Mouse (Mus musculus) embryonic facial prominence, embryonic 13.5 days (tissue): ENCODE measurements at regions not wholly inside any gene's neighbourhood (a gene's known extent, or its start where the extent isn't known, plus 50 kb on each side); places are given as distances from the start of the nearest gene placed in this dataset.
A peak's percentile ranks its signal among the peaks of the same experiment; 100 is the strongest.
"Not testable (repeated sequence)": the region's sequence is repeated elsewhere in the genome, so short reads cannot be mapped to it uniquely, and the experiment has no call there.

Experiments used
- ATAC-seq: fragments of 200-750 bp; cut with Nextera tagmentation; 2 replicates; pipeline ENCODE4 v1.8.0; 2017; ENCODE audit warnings: low read depth; ENCODE audit not compliant: insufficient number of reproducible peaks, insufficient read depth, low FRiP score, low TSS enrichment
- H3K27ac ChIP-seq: fragments of 300-500 bp; sonication (generic); 2 replicates; pipeline ENCODE4 v1.5.1; 2015; ENCODE audit warnings: moderate library complexity, mild to moderate bottlenecking, inconsistent platforms
- H3K27me3 ChIP-seq: fragments of 300-500 bp; sonication (generic); 2 replicates; pipeline ENCODE4 v1.6.1; 2015; ENCODE audit warnings: mild to moderate bottlenecking, inconsistent platforms
- H3K36me3 ChIP-seq: fragments of 300-500 bp; sonication (generic); 2 replicates; pipeline ENCODE4 v1.6.1; 2015; ENCODE audit warnings: mild to moderate bottlenecking, inconsistent platforms
- H3K4me1 ChIP-seq: fragments of 300-500 bp; sonication (generic); 2 replicates; pipeline ENCODE4 v1.6.1; 2015; ENCODE audit warnings: inconsistent platforms
- H3K4me2 ChIP-seq: fragments of 300-500 bp; sonication (generic); 2 replicates; pipeline ENCODE4 v1.6.1; 2015; ENCODE audit warnings: moderate library complexity, mild to moderate bottlenecking, inconsistent platforms
- H3K4me3 ChIP-seq: fragments of 300-500 bp; sonication (generic); 2 replicates; pipeline ENCODE4 v1.5.1; 2015; ENCODE audit warnings: mild to moderate bottlenecking, inconsistent platforms
- H3K9ac ChIP-seq: fragments of 300-500 bp; sonication (generic); 2 replicates; pipeline ENCODE4 v1.6.1; 2015; ENCODE audit warnings: mild to moderate bottlenecking, inconsistent platforms
- H3K9me3 ChIP-seq: fragments of 300-500 bp; sonication (generic); 2 replicates; pipeline ENCODE4 v1.6.1; 2016; ENCODE audit warnings: inconsistent platforms
- WGBS: fragments of 180-500 bp; shearing (Covaris S2); methylation state at CpG from one replicate; pipeline ENCODE4 v1.1.7; 2015; ENCODE audit warnings: mixed read lengths; 5-methylcytosine and 5-hydroxymethylcytosine counted together

DNA sequence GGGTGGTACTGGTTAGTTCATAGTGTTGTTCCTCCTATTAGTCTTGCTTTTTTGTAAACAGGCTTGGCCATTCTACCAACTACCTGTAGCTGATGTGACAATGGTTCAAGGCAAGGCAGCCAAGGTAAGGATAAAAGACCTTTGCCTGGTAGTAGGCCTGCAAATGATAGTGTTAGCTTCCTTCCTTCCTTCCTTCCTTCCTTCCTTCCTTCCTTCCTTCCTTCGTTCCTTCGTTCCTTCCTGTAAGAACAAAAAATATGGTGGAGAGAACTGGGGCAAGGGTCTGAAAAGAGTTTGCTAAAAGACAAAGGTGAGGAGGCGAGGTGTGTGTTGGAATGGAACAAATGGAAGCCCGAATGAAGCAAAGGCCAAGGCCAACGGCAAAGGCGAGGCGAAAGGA is 84.8 kb upstream of the Ezh2 start:
- H3K9ac ChIP-seq, H3K27me3 ChIP-seq, H3K4me3 ChIP-seq, ATAC-seq, H3K4me1 ChIP-seq, H3K27ac ChIP-seq, H3K9me3 ChIP-seq, H3K36me3 ChIP-seq, H3K4me2 ChIP-seq: not testable (repeated sequence)
- 76% methylated on average over 2 of the region's 7 CpGs for WGBS

DNA sequence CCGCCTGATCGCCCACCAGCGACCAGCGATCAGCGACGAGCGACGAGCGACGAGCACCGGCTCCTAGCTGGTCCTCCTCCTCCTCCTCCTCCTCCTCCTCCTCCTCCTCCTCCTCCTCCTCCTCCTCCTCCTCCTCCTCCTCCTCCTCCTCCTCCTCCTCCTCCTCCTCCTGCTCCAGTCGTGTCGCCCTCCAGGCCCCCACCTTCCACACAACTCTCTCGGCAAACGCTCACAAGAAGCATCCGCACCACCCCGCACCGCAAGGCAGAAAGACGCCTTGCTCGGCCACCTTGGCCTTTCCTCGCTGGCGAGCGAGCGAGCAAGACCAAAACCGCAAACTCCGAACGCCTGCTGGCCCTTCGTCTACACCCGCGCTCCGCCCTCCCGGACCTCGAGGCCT is 77.6 kb upstream of the Ezh2 start:
- H3K4me2 ChIP-seq: peak overlapping the region; percentile 48
- not testable (repeated sequence) for H3K36me3 ChIP-seq, H3K9me3 ChIP-seq, ATAC-seq, H3K9ac ChIP-seq, H3K27ac ChIP-seq, H3K4me1 ChIP-seq, H3K27me3 ChIP-seq
- WGBS: 21% methylated on average over 16 of the region's 33 CpGs
- H3K4me3 ChIP-seq: peak overlapping the region; percentile 33

DNA sequence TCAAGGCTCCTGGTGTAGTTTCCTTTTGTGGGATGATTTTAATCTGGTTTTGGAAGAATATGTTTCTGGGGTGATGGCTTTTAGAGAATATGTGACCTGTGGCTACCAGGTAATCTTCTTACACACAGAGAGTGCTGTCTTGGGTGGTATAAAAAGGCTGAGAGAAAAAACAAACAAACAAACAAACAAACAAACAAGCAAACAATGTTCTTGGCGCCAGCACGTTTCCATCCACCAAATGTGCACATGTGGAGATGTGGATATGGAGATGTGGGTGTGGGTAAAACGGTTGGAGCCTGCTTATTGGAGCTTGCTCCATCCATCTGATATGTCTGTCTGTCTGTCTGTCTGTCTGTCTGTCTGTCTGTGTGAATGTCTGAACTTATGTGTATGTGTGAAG is 57.7 kb upstream of the Ezh2 start:
- H3K9me3 ChIP-seq, ATAC-seq, H3K27me3 ChIP-seq, H3K4me1 ChIP-seq, H3K4me2 ChIP-seq, H3K27ac ChIP-seq, H3K36me3 ChIP-seq, H3K4me3 ChIP-seq, H3K9ac ChIP-seq: not testable (repeated sequence)
- WGBS: 53% methylated on average over 3 of the region's 3 CpGs

DNA sequence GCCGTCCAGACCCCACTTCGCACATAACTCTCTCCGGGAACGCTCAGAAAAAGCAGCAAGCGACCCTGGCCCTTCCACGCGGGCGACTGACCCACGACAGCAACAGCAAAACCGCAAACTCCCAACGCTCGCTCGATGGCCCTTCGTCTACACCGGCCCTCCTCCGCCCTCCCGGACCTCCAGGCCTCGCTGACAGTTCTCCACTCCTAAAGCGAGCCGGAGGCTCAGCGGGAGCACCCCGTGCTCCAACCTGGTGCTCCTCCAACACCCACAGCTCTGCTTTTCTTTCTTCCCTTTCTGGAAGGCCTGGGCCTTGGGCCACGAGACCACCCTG is 56.2 kb upstream of the Ezh2 start:
- not testable (repeated sequence) for H3K36me3 ChIP-seq, H3K27me3 ChIP-seq, H3K4me1 ChIP-seq, H3K9me3 ChIP-seq
- H3K4me3 ChIP-seq: peak overlapping the region; percentile 62
- WGBS: 1% methylated on average over 22 of the region's 23 CpGs
- peak overlapping the region; percentile 67; the same call in 1 of the 2 replicates for H3K27ac ChIP-seq
- H3K4me2 ChIP-seq: peak overlapping the region; percentile 64
- ATAC-seq: 0 out of 2 replicates have a peak, but pooled peaks have one; percentile 39
- H3K9ac ChIP-seq: peak overlapping the region; percentile 75

DNA sequence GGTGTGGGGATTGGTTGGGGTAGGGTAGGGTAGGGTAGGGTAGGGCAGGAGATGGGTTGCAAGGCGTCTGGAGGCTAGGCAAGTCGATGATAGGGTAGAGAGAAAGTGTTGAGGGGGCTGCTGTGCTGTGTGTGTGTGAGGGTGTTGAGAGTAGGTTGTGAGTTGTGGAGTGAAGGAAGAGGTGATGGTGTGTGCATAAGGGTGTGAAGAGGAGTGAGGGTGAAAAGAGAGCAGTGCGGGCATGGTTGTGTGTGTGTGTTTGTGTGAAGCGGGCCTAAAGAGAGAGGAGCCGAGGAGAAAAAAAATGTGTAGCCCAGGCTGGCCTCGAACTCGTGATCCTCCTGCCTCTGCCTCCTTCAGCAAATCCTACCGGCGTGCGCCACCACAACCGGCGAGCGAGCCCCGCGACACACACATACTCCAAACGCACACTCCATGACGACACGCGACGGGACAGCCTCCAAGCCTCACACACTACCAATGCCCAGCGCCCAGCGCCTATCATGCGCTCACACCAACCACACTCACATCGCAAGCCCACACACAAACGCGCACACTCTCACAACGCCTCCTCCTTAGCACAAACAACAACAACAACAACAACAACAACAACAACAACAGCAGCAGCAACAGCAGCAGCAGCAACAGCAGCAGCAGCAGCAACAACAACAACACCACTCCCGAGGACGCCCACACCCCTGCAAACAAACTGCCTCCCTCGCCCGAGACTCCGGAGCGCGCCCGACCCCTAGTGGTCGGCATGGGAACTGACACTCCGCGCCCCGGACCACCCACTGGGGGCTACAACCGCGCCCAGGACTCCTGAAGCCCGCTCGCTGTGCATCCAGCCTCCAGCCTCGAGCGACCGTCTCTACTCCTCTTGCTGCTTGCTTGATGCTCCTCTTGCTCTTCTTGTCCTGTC is 55.6 kb upstream of the Ezh2 start:
- H3K4me3 ChIP-seq: peak overlapping the region; percentile 62
- H3K27me3 ChIP-seq: 0 out of 2 replicates have a peak, but pooled peaks cover 4% of the 10 kb centered on the region
- 2% methylated on average over 46 of the region's 46 CpGs for WGBS
- ATAC-seq: peak; percentile 95
- peak overlapping the region; percentile 75 for H3K9ac ChIP-seq
- H3K27ac ChIP-seq: peak overlapping the region; percentile 67; the same call in 1 of the 2 replicates
- H3K36me3 ChIP-seq: no peaks in the 10 kb centered on the region
- H3K9me3 ChIP-seq: no peaks in the 10 kb centered on the region
- peak overlapping the region; percentile 64 for H3K4me2 ChIP-seq
- H3K4me1 ChIP-seq: no peaks in the 10 kb centered on the region

DNA sequence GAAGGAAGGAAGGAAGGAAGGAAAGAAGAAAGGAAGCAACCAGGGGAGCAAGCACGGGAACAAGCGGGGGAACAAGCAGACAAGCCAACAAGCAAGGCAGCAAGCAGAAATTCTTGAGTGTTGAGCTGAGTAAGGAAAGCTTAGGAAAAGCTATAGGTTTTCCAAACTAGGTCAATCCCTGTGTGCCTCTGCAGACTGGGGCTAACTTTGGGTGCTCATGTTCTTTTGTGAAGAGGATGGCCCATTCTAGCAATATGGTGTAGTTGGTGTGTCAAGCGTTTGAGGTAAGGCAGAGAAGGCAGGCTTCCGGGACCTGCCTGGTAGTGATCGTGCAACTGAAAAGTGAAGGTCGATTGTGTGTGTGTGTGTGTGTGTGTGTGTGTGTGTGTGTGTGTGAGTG is 54.8 kb upstream of the Ezh2 start:
- H3K27me3 ChIP-seq: 0 out of 2 replicates have a peak, but pooled peaks cover 4% of the 10 kb centered on the region
- H3K4me1 ChIP-seq: no peaks in the 10 kb centered on the region
- WGBS: 91% methylated on average over 6 of the region's 6 CpGs
- H3K4me3 ChIP-seq: no peak overlapping the region
- no peaks in the 10 kb centered on the region for H3K36me3 ChIP-seq
- no peak overlapping the region for H3K4me2 ChIP-seq
- H3K9ac ChIP-seq: no peak overlapping the region
- no peak for ATAC-seq
- no peaks in the 10 kb centered on the region for H3K9me3 ChIP-seq
- no peak overlapping the region for H3K27ac ChIP-seq

DNA sequence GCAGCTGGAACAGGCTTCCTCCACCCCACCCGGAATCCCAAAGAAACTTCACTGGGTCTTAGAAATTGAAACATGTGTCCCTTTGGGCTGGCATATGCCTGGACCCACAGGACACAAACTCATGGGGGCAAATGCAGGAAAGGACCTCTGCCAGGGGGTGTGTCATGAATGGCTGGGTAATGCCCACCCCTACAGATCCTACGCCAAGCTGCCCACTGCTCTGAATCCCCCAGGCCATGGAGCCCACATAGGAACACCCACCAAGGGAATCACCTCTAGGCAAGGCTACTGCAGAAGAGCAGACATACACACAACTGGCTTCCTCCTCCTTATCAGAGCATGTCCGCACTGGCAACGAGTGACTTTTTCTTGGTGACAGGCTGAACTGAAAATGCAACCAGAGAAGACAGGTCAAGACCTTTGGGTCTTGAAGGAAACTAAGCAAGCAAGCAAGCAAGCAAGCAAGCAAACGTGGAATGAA is 54.4 kb upstream of the Ezh2 start:
- H3K4me2 ChIP-seq: no peak overlapping the region
- no peak overlapping the region for H3K9ac ChIP-seq
- H3K27ac ChIP-seq: no peak overlapping the region
- 0 out of 2 replicates have a peak, but pooled peaks cover 4% of the 10 kb centered on the region for H3K27me3 ChIP-seq
- H3K4me3 ChIP-seq: no peak overlapping the region
- no peaks in the 10 kb centered on the region for H3K9me3 ChIP-seq
- no peaks in the 10 kb centered on the region for H3K36me3 ChIP-seq
- 67% methylated on average over 5 of the region's 5 CpGs for WGBS
- H3K4me1 ChIP-seq: no peaks in the 10 kb centered on the region
- ATAC-seq: no peak

DNA sequence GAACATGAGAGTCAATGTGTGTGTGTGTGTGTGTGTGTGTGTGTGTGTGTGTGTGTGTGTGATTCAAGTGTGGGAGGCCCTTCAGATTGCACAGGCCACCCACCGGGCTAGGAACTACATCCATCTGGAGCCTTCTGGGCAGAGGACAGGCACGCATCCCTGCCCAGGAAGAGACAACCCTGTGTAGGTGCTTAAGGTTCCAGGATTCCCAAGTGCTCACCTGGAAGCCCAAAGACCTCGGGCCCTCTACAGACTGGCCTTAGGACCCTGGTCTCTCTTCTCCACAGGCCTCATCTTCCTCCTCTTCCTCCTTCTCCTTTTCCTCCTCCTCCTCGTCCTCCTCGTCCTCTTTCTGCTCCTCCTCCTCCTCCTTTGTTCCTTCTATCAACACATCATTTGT is 53.8 kb upstream of the Ezh2 start:
- Histone ChIP-seq H3K27me3 (peaks cover 6% of the 10 kb centered on the region; the same call in 1 of the 2 replicates), H3K27ac (no peak overlapping the region), H3K4me2 (no peak overlapping the region), H3K4me1 (no peaks in the 10 kb centered on the region), H3K36me3 (no peaks in the 10 kb centered on the region), H3K9me3 (no peaks in the 10 kb centered on the region), H3K4me3 (no peak overlapping the region), H3K9ac (no peak overlapping the region)
- no peak for ATAC-seq
- WGBS: 75% methylated on average over 5 of the region's 5 CpGs

DNA sequence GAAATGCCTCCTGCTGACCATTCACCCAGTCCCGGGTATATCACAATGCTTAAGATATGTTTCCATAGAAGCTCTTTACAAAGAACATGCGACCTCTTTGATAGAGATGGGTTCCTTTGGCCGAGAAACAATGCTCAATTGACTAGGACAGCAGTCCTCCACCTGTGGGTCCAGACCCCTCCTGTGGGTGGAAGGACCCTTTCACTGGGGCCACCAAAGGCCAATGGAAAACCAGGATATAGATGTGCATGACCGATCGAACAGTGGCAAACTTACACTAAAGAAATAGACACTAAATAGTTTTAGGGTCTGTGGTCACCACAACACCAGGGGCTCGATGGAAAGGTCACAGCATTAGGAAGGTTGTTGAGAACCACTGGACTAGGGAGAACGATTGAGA is 53.2 kb upstream of the Ezh2 start:
- Histone ChIP-seq H3K27ac (no peak overlapping the region), H3K9me3 (no peaks in the 10 kb centered on the region), H3K27me3 (peaks cover 8% of the 10 kb centered on the region; the same call in 1 of the 2 replicates), H3K4me3 (no peak overlapping the region), H3K9ac (no peak overlapping the region), H3K36me3 (no peaks in the 10 kb centered on the region), H3K4me2 (no peak overlapping the region), H3K4me1 (no peaks in the 10 kb centered on the region)
- 88% methylated on average over 7 of the region's 7 CpGs for WGBS
- no peak for ATAC-seq

DNA sequence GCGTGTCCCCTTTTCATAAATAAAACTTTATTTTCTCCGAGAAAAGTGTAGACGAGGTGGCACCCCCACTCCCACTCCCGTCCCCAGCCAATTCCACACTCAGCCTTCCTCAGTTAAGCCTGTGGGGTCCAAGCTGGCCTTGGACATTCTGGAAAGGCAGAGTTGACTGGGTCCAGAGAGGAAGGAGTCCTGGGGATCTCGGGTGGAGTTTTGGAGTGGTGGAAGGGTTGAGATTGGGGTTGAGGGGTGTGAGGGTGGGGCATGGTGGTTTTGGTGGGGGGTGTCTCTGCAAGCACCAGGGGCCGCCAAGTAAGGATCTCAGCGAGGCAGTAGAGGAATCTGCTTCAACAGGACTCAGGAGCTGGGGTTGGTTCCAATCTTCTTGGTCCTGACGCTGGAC is 52.7 kb upstream of the Ezh2 start:
- Histone ChIP-seq H3K27me3 (peaks cover 8% of the 10 kb centered on the region; the same call in 1 of the 2 replicates), H3K4me3 (no peak overlapping the region), H3K4me2 (no peak overlapping the region), H3K9ac (no peak overlapping the region), H3K4me1 (no peaks in the 10 kb centered on the region), H3K9me3 (no peaks in the 10 kb centered on the region), H3K36me3 (no peaks in the 10 kb centered on the region), H3K27ac (no peak overlapping the region)
- 85% methylated on average over 8 of the region's 8 CpGs for WGBS
- no peak for ATAC-seq

DNA sequence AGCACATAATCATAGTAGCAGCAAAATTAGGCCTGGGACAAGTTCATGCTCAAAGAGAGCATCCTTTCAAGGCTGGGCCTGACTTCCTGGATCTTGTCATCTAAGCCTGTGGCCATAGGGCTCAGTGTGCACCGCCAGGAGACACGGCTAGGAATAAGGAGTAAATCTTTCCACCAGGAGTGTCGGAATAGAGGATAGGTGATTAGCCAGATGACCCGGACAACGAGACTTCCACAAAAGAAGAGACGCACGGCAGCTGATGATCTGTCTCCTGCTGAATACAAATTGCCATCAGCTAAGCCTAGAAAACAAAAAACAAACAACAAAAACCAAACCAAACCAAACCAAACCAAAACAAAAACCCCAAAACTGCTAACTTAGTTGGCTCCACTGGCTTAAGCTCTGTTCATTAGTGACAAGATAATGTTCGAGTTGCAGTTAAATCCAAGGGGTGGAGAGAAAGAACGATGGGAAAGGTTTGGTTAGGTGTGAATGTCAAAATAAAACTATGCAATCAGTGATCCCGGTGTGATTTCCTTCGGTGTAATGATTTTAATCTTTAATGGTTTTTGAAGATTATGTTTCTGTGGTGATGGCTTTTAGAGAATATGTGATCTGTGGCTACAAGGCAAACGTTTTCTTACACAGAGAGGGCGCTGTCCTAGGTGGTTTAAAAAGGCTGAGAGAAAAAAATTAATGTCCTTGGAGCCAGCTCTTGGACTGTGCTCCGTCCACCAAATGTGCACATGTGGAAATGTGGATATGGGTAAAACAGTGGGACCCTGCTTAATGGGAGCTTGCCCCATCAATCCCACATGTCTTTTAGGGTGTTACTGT is 51.8 kb upstream of the Ezh2 start:
- 70% methylated on average over 14 of the region's 14 CpGs for WGBS
- H3K4me2 ChIP-seq: no peak overlapping the region
- H3K4me3 ChIP-seq: no peak overlapping the region
- no peak overlapping the region for H3K9ac ChIP-seq
- peaks cover 8% of the 10 kb centered on the region; the same call in 1 of the 2 replicates for H3K27me3 ChIP-seq
- no peaks in the 10 kb centered on the region for H3K4me1 ChIP-seq
- H3K27ac ChIP-seq: no peak overlapping the region
- H3K9me3 ChIP-seq: no peaks in the 10 kb centered on the region
- ATAC-seq: no peak
- no peaks in the 10 kb centered on the region for H3K36me3 ChIP-seq
